Mouse (Mus musculus) forebrain, embryonic 12.5 days (tissue): ENCODE data around the gene Cdk2ap2. TPM values are rescaled to one million over a fixed set of nuclear protein-coding genes. Genes with fewer than 3 reads are reported as not detected.

ENCODE experiments used
- ATAC-seq: fragments of 200-750 bp; cut with Nextera tagmentation; 2 replicates; pipeline ENCODE4 v1.8.0; 2017; ENCODE audit warnings: moderate TSS enrichment; ENCODE audit not compliant: low FRiP score
- H3K27ac ChIP-seq: fragments of 300-500 bp; sonication (generic); 2 replicates; pipeline ENCODE4 v1.5.1; 2016; ENCODE audit warnings: mild to moderate bottlenecking
- H3K27me3 ChIP-seq: fragments of 300-500 bp; sonication (generic); 2 replicates; pipeline ENCODE4 v1.6.1; 2016; ENCODE audit warnings: mild to moderate bottlenecking
- H3K36me3 ChIP-seq: fragments of 300-500 bp; sonication (generic); replicated peaks from 2 replicates; pipeline ENCODE4 v1.6.1; 2016; ENCODE audit warnings: mild to moderate bottlenecking
- H3K4me1 ChIP-seq: fragments of 300-500 bp; sonication (generic); 2 replicates; pipeline ENCODE4 v1.6.1; 2016
- H3K4me2 ChIP-seq: fragments of 300-500 bp; sonication (generic); 2 replicates; pipeline ENCODE4 v1.6.1; 2016; ENCODE audit warnings: mild to moderate bottlenecking, moderate library complexity
- H3K4me3 ChIP-seq: fragments of 300-500 bp; sonication (generic); replicated peaks from 2 replicates; pipeline ENCODE4 v1.5.1; 2016; ENCODE audit warnings: mild to moderate bottlenecking
- H3K9ac ChIP-seq: fragments of 300-500 bp; sonication (generic); 2 replicates; pipeline ENCODE4 v1.6.1; 2016; ENCODE audit warnings: mild to moderate bottlenecking
- H3K9me3 ChIP-seq: fragments of 300-500 bp; sonication (generic); 2 replicates; pipeline ENCODE4 v1.6.1; 2016
- WGBS: fragments of 180-500 bp; shearing (Covaris S2); methylation state at CpG from one replicate; pipeline ENCODE4 v1.1.7; 2016; 5-methylcytosine and 5-hydroxymethylcytosine counted together
- polyA plus RNA-seq: library from polyadenylated mRNA; unstranded; fragments of >200 nt; fragmentation: Nextera tagmentation; extraction: Ambion mirVana; gene quantifications from 2 replicates; pipeline ENCODE4 v1.2.1, GENCODE M21; 2016

Gene Cdk2ap2
- polyA plus RNA-seq, 1 experiment from 2014 or later: 70.4 TPM

GRCm38 (mm10) chr19:4147782-4148490 lies 51.0 kb downstream of the Cdk2ap2 start:
- ATAC-seq: peak; percentile 36
- Histone ChIP-seq H3K9ac (peak overlapping the region; percentile 92), H3K9me3 (no peaks in the 10 kb centered on the region), H3K36me3 (peaks cover 24% of the 10 kb centered on the region), H3K27me3 (peaks cover 3% of the 10 kb centered on the region; the same call in 1 of the 2 replicates), H3K4me1 (peaks cover 24% of the 10 kb centered on the region), H3K4me3 (peak overlapping the region; percentile 89), H3K4me2 (peak overlapping the region; percentile 77), H3K27ac (peak overlapping the region; percentile 13; the same call in 1 of the 2 replicates)
- 35% methylated on average over 9 of the region's 9 CpGs for WGBS

- peak within 1 kb of the TSS; percentile 75 for H3K27ac ChIP-seq
- ATAC-seq: peak; percentile 97
- H3K9me3 ChIP-seq: no peaks in the 10 kb centered on the region
- peaks cover 24% of the 10 kb centered on the region for H3K4me1 ChIP-seq
- peak within 1 kb of the TSS; percentile 92 for H3K9ac ChIP-seq
- no peaks in the 10 kb centered on the region for H3K27me3 ChIP-seq
- peaks cover 29% of the 10 kb centered on the region for H3K36me3 ChIP-seq
- WGBS: under 1% methylated on average over 33 of the region's 33 CpGs
- peak within 1 kb of the TSS; percentile 89 for H3K4me3 ChIP-seq
- peak within 1 kb of the TSS; percentile 77 for H3K4me2 ChIP-seq
Observed at GRCm38 (mm10) chr19:4148491-4148806, 51.5 kb downstream of the Cdk2ap2 start, which contains the start of gene Coro1b. Gene Coro1b, plus strand, starts transcription at chr19:4148619.

Other genes starting within 250 kb of the Cdk2ap2 start
- 63.5 and 69.6 TPM in 2 replicates for gene Chka, start 245.4 kb upstream of the Cdk2ap2 start, polyA plus RNA-seq
- gene Tcirg1, start 190.0 kb upstream of the Cdk2ap2 start, polyA plus RNA-seq: 10.3 and 12.4 TPM in 2 replicates
- 166 and 168 TPM in 2 replicates for gene Ndufs8, start 184.4 kb upstream of the Cdk2ap2 start, polyA plus RNA-seq
- 0.64 and 0.69 TPM in 2 replicates for gene Aldh3b1, start 167.4 kb upstream of the Cdk2ap2 start, polyA plus RNA-seq
- 4.8 TPM in 2 replicates for gene Unc93b1, start 162.0 kb upstream of the Cdk2ap2 start, polyA plus RNA-seq
- not detected in 2 replicates for gene Aldh3b3, start 138.5 kb upstream of the Cdk2ap2 start, polyA plus RNA-seq
- gene Aldh3b2, start 124.9 kb upstream of the Cdk2ap2 start, polyA plus RNA-seq: 0.26 and 0.70 TPM in 2 replicates
- 0.58 and 1.4 TPM in 2 replicates for gene Acy3, start 110.6 kb upstream of the Cdk2ap2 start, polyA plus RNA-seq
- not detected in 2 replicates for gene Tbx10, start 104.4 kb upstream of the Cdk2ap2 start, polyA plus RNA-seq
- 19.3 and 20.8 TPM in 2 replicates for gene Nudt8, start 96.6 kb upstream of the Cdk2ap2 start, polyA plus RNA-seq
- gene Gm49405, start 96.6 kb upstream of the Cdk2ap2 start, polyA plus RNA-seq: 4.1 and 4.3 TPM in 2 replicates
- gene Doc2g, start 93.9 kb upstream of the Cdk2ap2 start, polyA plus RNA-seq: 6.3 TPM in 2 replicates
- 186 and 204 TPM in 2 replicates for gene Ndufv1, start 84.4 kb upstream of the Cdk2ap2 start, polyA plus RNA-seq
- 321 and 346 TPM in 2 replicates for gene Gstp1, start 59.2 kb upstream of the Cdk2ap2 start, polyA plus RNA-seq
- 1.6 and 5.5 TPM in 2 replicates for gene Gstp2, start 51.2 kb upstream of the Cdk2ap2 start, polyA plus RNA-seq
- not detected in 2 replicates for gene Gstp3, start 37.6 kb upstream of the Cdk2ap2 start, polyA plus RNA-seq
- not detected in 2 replicates for gene Cabp2, start 15.6 kb upstream of the Cdk2ap2 start, polyA plus RNA-seq
- gene Pitpnm1, start 2.8 kb downstream of the Cdk2ap2 start, polyA plus RNA-seq: 21.5 and 22.9 TPM in 2 replicates
- 56.4 and 60.7 TPM in 2 replicates for gene Aip, start 28.7 kb downstream of the Cdk2ap2 start, polyA plus RNA-seq
- gene Gpr152, start 42.6 kb downstream of the Cdk2ap2 start, polyA plus RNA-seq: not detected in 2 replicates
- gene Cabp4, start 46.9 kb downstream of the Cdk2ap2 start, polyA plus RNA-seq: 0.09 TPM in 2 replicates
- 125 and 135 TPM in 2 replicates for gene Coro1b, start 51.4 kb downstream of the Cdk2ap2 start, polyA plus RNA-seq
- gene Ptprcap, start 56.4 kb downstream of the Cdk2ap2 start, polyA plus RNA-seq: 0.51 and 0.74 TPM in 2 replicates
- 59.5 and 62.5 TPM in 2 replicates for gene Rps6kb2, start 66.2 kb downstream of the Cdk2ap2 start, polyA plus RNA-seq
- 3.2 TPM in 2 replicates for gene Carns1, start 78.3 kb downstream of the Cdk2ap2 start, polyA plus RNA-seq
- 0.31 and 0.86 TPM in 2 replicates for gene Tbc1d10c, start 94.1 kb downstream of the Cdk2ap2 start, polyA plus RNA-seq
- 689 and 709 TPM in 2 replicates for gene Ppp1ca, start 94.9 kb downstream of the Cdk2ap2 start, polyA plus RNA-seq
- gene Rad9a, start 104.5 kb downstream of the Cdk2ap2 start, polyA plus RNA-seq: 38.8 and 42.2 TPM in 2 replicates
- gene Clcf1, start 117.1 kb downstream of the Cdk2ap2 start, polyA plus RNA-seq: 0.85 and 1.2 TPM in 2 replicates
- gene AC109138.7, start 117.2 kb downstream of the Cdk2ap2 start, polyA plus RNA-seq: not detected in 2 replicates
- gene Pold4, start 134.7 kb downstream of the Cdk2ap2 start, polyA plus RNA-seq: 11.7 and 13.1 TPM in 2 replicates
- 5.6 and 6.1 TPM in 2 replicates for gene Ssh3, start 172.0 kb downstream of the Cdk2ap2 start, polyA plus RNA-seq
- gene Ankrd13d, start 186.0 kb downstream of the Cdk2ap2 start, polyA plus RNA-seq: 12.6 and 14.2 TPM in 2 replicates
- gene Grk2, start 209.0 kb downstream of the Cdk2ap2 start, polyA plus RNA-seq: 18.7 and 19.0 TPM in 2 replicates